Mouse (Mus musculus): ENCODE measurements around the gene Aldh3a2. TPM values are rescaled to one million over a fixed set of nuclear protein-coding genes. Genes with fewer than 3 reads are reported as not detected.

Aldh3a2 gene
- total RNA-seq, 1 experiment: 24.4 TPM

- TF ChIP-seq MAFK (IDR thresholded peaks at IDR 0.05; ENCODE audit: insufficient read depth, low read depth, low read length) (no peak), ZC3H11A (IDR thresholded peaks at IDR 0.05; ENCODE audit: borderline replicate concordance, low read depth, low read length) (no peak), ZNF384 (IDR thresholded peaks at IDR 0.05; ENCODE audit: low read depth, low read length) (no peak), CHD2 (IDR thresholded peaks at IDR 0.05; ENCODE audit: low read depth, low read length) (no peak), HCFC1 (IDR thresholded peaks at IDR 0.05; ENCODE audit: borderline replicate concordance, insufficient read depth, low read length) (no peak)
- Histone ChIP-seq H3K36me3 (ENCODE audit: control insufficient read depth, insufficient read depth, low read length, poor library complexity, severe bottlenecking) (no peaks in the 10 kb centered on the region), H3K9me3 (ENCODE audit: control insufficient read depth, insufficient read depth, low read depth, low read length) (no peaks in the 10 kb centered on the region), H3K27ac (ENCODE audit: insufficient read depth, low read depth, low read length, poor library complexity, severe bottlenecking) (no peak overlapping the region), H3K4me1 (ENCODE audit: control insufficient read depth in 2 of 2, insufficient read depth in 2 of 2, low read length in 2 of 2, poor library complexity in 1 of 2) (peaks cover 7 to 14% of the 10 kb centered on the region in 2 experiments; a peak in 2 of 4 replicates), H3K4me3 (ENCODE audit: insufficient read depth in 1 of 2, low read depth in 1 of 2, low read length in 2 of 2, poor library complexity in 1 of 2, severe bottlenecking in 1 of 2) (no peak overlapping the region), H3K9ac (ENCODE audit: insufficient read depth, low read depth, low read length, poor library complexity, severe bottlenecking) (no peak overlapping the region)
- in situ Hi-C loops (cut with MboI; ENCODE audit: low sequenced_read_pairs in 2 of 2, unreplicated experiment in 2 of 2): no loop called here
- DNase-seq (ENCODE audit: low read depth, low spot score): no peak
These were observed 44.1 kb downstream of the Aldh3a2 start for GRCm38 (mm10) chr11:61222971-61223745.

GRCm38 (mm10) chr11:61222007-61222406 is 45.3 kb downstream of the Aldh3a2 start:
- Histone ChIP-seq H3K9ac (ENCODE audit: insufficient read depth, low read depth, low read length, poor library complexity, severe bottlenecking) (no peak overlapping the region), H3K27ac (ENCODE audit: insufficient read depth, low read depth, low read length, poor library complexity, severe bottlenecking) (no peak overlapping the region), H3K4me3 (ENCODE audit: insufficient read depth in 1 of 2, low read depth in 1 of 2, low read length in 2 of 2, poor library complexity in 1 of 2, severe bottlenecking in 1 of 2) (no peak overlapping the region), H3K4me1 (ENCODE audit: control insufficient read depth in 2 of 2, insufficient read depth in 2 of 2, low read length in 2 of 2, poor library complexity in 1 of 2) (peaks cover 7 to 14% of the 10 kb centered on the region in 2 experiments; a peak in 2 of 4 replicates), H3K36me3 (ENCODE audit: control insufficient read depth, insufficient read depth, low read length, poor library complexity, severe bottlenecking) (no peaks in the 10 kb centered on the region), H3K9me3 (ENCODE audit: control insufficient read depth, insufficient read depth, low read depth, low read length) (no peaks in the 10 kb centered on the region)
- TF ChIP-seq ZC3H11A (IDR thresholded peaks at IDR 0.05; ENCODE audit: borderline replicate concordance, low read depth, low read length): no peak
- no peak for TF ChIP-seq HCFC1 (IDR thresholded peaks at IDR 0.05; ENCODE audit: borderline replicate concordance, insufficient read depth, low read length)
- no peak for TF ChIP-seq MAFK (IDR thresholded peaks at IDR 0.05; ENCODE audit: insufficient read depth, low read depth, low read length)
- TF ChIP-seq CHD2 (IDR thresholded peaks at IDR 0.05; ENCODE audit: low read depth, low read length): no peak
- no peak for TF ChIP-seq ZNF384 (IDR thresholded peaks at IDR 0.05; ENCODE audit: low read depth, low read length)
- DNase-seq (ENCODE audit: low read depth, low spot score): no peak
- in situ Hi-C loops (cut with MboI; ENCODE audit: low sequenced_read_pairs in 2 of 2, unreplicated experiment in 2 of 2): no loop called here

GRCm38 (mm10) chr11:61220156-61220881 is 46.9 kb downstream of the Aldh3a2 start:
- DNase-seq (ENCODE audit: low read depth, low spot score): no peak
- Histone ChIP-seq H3K9ac (ENCODE audit: insufficient read depth, low read depth, low read length, poor library complexity, severe bottlenecking) (no peak overlapping the region), H3K9me3 (ENCODE audit: control insufficient read depth, insufficient read depth, low read depth, low read length) (no peaks in the 10 kb centered on the region), H3K4me1 (ENCODE audit: control insufficient read depth in 2 of 2, insufficient read depth in 2 of 2, low read length in 2 of 2, poor library complexity in 1 of 2) (peaks cover 7 to 16% of the 10 kb centered on the region in 2 experiments; a peak in 3 of 4 replicates), H3K27ac (ENCODE audit: insufficient read depth, low read depth, low read length, poor library complexity, severe bottlenecking) (no peak overlapping the region), H3K4me3 (ENCODE audit: insufficient read depth in 1 of 2, low read depth in 1 of 2, low read length in 2 of 2, poor library complexity in 1 of 2, severe bottlenecking in 1 of 2) (no peak overlapping the region), H3K36me3 (ENCODE audit: control insufficient read depth, insufficient read depth, low read length, poor library complexity, severe bottlenecking) (no peaks in the 10 kb centered on the region)
- TF ChIP-seq ZNF384 (IDR thresholded peaks at IDR 0.05; ENCODE audit: low read depth, low read length): no peak
- TF ChIP-seq ZC3H11A (IDR thresholded peaks at IDR 0.05; ENCODE audit: borderline replicate concordance, low read depth, low read length): no peak
- TF ChIP-seq MAFK (IDR thresholded peaks at IDR 0.05; ENCODE audit: insufficient read depth, low read depth, low read length): no peak
- no peak for TF ChIP-seq HCFC1 (IDR thresholded peaks at IDR 0.05; ENCODE audit: borderline replicate concordance, insufficient read depth, low read length)
- no peak for TF ChIP-seq CHD2 (IDR thresholded peaks at IDR 0.05; ENCODE audit: low read depth, low read length)
- in situ Hi-C loops (cut with MboI; ENCODE audit: low sequenced_read_pairs in 2 of 2, unreplicated experiment in 2 of 2): no loop called here

GRCm38 (mm10) chr11:61215936-61216335 is 51.3 kb downstream of the Aldh3a2 start:
- DNase-seq (ENCODE audit: low read depth, low spot score): peak; percentile 35
- H3K4me3 ChIP-seq (ENCODE audit: insufficient read depth in 1 of 2, low read depth in 1 of 2, low read length in 2 of 2, poor library complexity in 1 of 2, severe bottlenecking in 1 of 2): no peak overlapping the region
- H3K27ac ChIP-seq (ENCODE audit: insufficient read depth, low read depth, low read length, poor library complexity, severe bottlenecking): no peak overlapping the region
- H3K9ac ChIP-seq (ENCODE audit: insufficient read depth, low read depth, low read length, poor library complexity, severe bottlenecking): no peak overlapping the region
- in situ Hi-C loops (cut with MboI; ENCODE audit: low sequenced_read_pairs in 2 of 2, unreplicated experiment in 2 of 2): no loop called here
- H3K9me3 ChIP-seq (ENCODE audit: control insufficient read depth, insufficient read depth, low read depth, low read length): no peaks in the 10 kb centered on the region
- H3K4me1 ChIP-seq (ENCODE audit: control insufficient read depth in 2 of 2, insufficient read depth in 2 of 2, low read length in 2 of 2, poor library complexity in 1 of 2): peaks cover 3 to 24% of the 10 kb centered on the region in 2 experiments; a peak in 3 of 4 replicates
- H3K36me3 ChIP-seq (ENCODE audit: control insufficient read depth, insufficient read depth, low read length, poor library complexity, severe bottlenecking): no peaks in the 10 kb centered on the region
- TF ChIP-seq HCFC1 (IDR thresholded peaks at IDR 0.05; ENCODE audit: borderline replicate concordance, insufficient read depth, low read length) (no peak), MAFK (IDR thresholded peaks at IDR 0.05; ENCODE audit: insufficient read depth, low read depth, low read length) (no peak), CHD2 (IDR thresholded peaks at IDR 0.05; ENCODE audit: low read depth, low read length) (no peak), ZNF384 (IDR thresholded peaks at IDR 0.05; ENCODE audit: low read depth, low read length) (no peak), ZC3H11A (IDR thresholded peaks at IDR 0.05; ENCODE audit: borderline replicate concordance, low read depth, low read length) (no peak)
